Mouse (Mus musculus): ENCODE data around the gene Zfp277. TPM values are rescaled to one million over a fixed set of nuclear protein-coding genes. Genes with fewer than 3 reads are reported as not detected.

Zfp277 gene
- polyA plus RNA-seq (2014; fragmentation: Illumina TruSeq; extraction: RNeasy Lipid Tissue Mini Kit (QIAGEN cat#74804); ENCODE audit: low replicate concordance), result 53.9 TPM

DNA sequence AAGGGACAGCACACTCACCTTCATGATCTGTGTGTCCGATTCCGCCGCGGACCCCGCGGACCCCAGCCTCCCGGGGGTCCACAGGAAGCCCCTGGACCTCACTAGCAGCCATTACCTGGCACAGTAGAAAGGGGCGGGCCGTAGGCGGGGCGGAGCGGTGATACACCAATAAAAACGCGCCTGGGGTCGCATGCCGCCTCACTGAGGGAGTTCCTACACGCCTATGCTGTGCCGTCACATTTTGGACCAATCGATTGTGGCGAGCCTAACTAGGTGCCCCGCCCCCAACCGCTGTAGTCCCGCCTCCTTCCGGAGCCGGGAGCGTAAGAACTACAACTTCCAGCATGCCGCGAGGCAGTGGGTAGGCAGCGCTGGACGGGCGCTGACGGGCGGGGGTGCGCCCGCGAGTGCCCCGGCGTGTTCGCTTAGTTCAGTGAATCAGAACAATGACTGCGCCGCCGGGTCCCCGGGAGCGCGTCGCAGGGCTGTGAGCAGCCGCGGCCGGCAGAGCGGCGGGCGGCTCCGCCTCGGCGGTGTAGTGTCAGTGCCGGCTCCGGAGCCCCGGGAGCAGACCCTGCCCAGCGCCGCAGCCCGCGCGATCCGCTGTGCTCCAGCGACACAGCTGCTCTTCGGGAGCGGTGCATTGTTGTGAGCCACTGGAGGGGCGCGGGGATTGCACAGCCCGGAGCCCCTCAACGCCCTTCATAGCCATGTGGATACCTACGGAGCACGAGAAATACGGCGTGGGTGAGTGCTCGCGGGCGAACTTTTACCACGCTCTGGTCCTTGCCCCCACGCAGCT lies at the start of gene Zfp277, which contains the start of gene Dock4:
Gene Zfp277, minus strand, starts transcription at position 255 of the 802 bp plus-strand sequence.
Gene Dock4, plus strand, starts transcription at position 305 of the 802 bp plus-strand sequence.

Other genes starting within 250 kb of the Zfp277 start
- not detected for gene Lsmem1, start 246.4 kb downstream of the Zfp277 start, polyA plus RNA-seq (2014; fragmentation: Illumina TruSeq; extraction: RNeasy Lipid Tissue Mini Kit (QIAGEN cat#74804); ENCODE audit: low replicate concordance)
- gene Ifrd1, start 197.4 kb downstream of the Zfp277 start, polyA plus RNA-seq (2014; fragmentation: Illumina TruSeq; extraction: RNeasy Lipid Tissue Mini Kit (QIAGEN cat#74804); ENCODE audit: low replicate concordance), result 548 TPM
- 3.3 TPM for gene Dock4, start 50 bp upstream of the Zfp277 start, polyA plus RNA-seq (2014; fragmentation: Illumina TruSeq; extraction: RNeasy Lipid Tissue Mini Kit (QIAGEN cat#74804); ENCODE audit: low replicate concordance)

Measured in small intestine, adult 10 weeks (tissue).